Mouse (Mus musculus): ENCODE measurements around the gene Hs6st3. TPM values are rescaled to one million over a fixed set of nuclear protein-coding genes. Genes with fewer than 3 reads are reported as not detected.

The Hs6st3 gene
- 10 to 100 TPM; 49.8 to 58.4 TPM for total RNA-seq (2021)
- long read RNA-seq, experiment 1, partial matches to known transcripts, result 0 of 3 reads
- long read RNA-seq, experiment 1, other reads (novel, unspliced or antisense), result 3 of 3 reads
- long read RNA-seq, experiment 2, partial matches to known transcripts, result 0 of 2 reads
- long read RNA-seq, experiment 2, other reads (novel, unspliced or antisense), result 2 of 2 reads

- DNase-seq (ENCODE audit: low spot score in 2 of 2), result peak; percentile 15 to 36
Measured at GRCm38 (mm10) chr14:119137906-119138785, at the start of gene Hs6st3. TSS of gene Hs6st3 (plus strand) at chr14:119138341.

DNA sequence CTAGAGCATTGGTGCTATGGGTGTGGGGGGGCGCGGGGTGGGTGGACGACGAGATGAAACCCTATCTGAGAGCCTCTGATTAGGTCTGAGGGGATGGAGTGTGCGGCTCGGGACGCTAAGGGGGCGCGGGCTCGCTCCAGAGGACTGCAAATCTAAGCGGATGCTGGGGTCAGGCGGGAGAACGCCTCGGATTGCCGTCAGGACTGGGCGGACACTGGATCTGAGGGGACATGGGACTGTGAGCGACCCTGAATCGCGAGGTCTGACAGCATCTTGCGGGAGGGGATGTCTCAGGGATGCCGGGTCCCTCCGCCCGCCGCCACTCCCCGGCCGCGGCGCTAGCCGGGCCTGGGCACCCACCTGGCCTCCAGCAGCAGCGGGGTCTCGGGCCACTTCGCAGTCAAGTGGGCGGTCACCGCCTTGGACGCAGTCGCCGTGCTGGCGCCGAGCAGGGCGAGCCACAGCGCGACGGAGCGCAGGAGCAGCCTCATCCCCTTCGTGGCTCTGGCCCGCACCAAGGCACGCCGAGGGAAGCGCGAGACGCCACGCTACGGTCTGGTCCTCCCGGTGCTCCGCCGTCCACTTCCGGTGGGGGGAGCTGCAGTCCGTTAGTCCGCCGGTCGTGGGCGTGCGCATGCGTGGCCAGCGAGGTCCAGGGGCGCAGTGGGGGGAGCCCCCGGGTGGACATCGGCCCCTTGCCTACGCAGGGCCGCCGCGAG, 39.1 kb upstream of the Hs6st3 start, which contains the start of gene Uggt2:
Gene Uggt2 (minus strand): TSS at position 580 of the 719 bp plus-strand sequence.
- DNase-seq (ENCODE audit: low spot score in 2 of 2), result peak; percentile 86 to 87

GRCm38 (mm10) chr14:119099570-119099891, 38.6 kb upstream of the Hs6st3 start:
- DNase-seq (ENCODE audit: low spot score in 2 of 2), result no peak

- DNase-seq (ENCODE audit: low spot score in 2 of 2), result no peak
Measured at GRCm38 (mm10) chr14:119107591-119107990, 30.6 kb upstream of the Hs6st3 start.

GRCm38 (mm10) chr14:119108776-119109301, 29.3 kb upstream of the Hs6st3 start:
- DNase-seq (ENCODE audit: low spot score in 2 of 2), result no peak

- DNase-seq (ENCODE audit: low spot score in 2 of 2), result no peak
Measured at GRCm38 (mm10) chr14:119109776-119110218, 28.3 kb upstream of the Hs6st3 start.

- no peak for DNase-seq (ENCODE audit: low spot score in 2 of 2)
Measured at GRCm38 (mm10) chr14:119112558-119112957, 25.6 kb upstream of the Hs6st3 start.

DNA sequence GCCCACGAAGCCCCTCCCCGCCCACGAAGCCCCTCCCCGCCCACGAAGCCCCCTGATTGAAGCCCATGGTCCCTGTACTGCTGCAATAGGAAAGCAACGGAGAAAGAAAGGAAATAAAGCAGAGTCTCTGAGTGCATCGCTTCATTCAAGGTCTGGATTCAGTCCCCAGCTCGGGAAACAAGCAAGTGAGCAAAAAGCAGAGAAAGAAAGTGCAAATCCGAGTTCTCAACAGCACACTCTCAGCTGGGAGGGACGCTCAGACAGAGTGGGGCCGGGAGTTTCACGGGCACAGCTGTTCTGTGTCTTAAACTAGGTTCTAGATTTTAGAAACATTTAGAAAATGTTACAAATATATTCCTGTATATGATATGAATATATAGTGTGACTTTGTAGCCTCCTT, 14.6 kb upstream of the Hs6st3 start:
- DNase-seq (ENCODE audit: low spot score in 2 of 2), result no peak

- DNase-seq (ENCODE audit: low spot score in 2 of 2), result no peak
Measured at GRCm38 (mm10) chr14:119124061-119124460, 14.1 kb upstream of the Hs6st3 start.

DNA sequence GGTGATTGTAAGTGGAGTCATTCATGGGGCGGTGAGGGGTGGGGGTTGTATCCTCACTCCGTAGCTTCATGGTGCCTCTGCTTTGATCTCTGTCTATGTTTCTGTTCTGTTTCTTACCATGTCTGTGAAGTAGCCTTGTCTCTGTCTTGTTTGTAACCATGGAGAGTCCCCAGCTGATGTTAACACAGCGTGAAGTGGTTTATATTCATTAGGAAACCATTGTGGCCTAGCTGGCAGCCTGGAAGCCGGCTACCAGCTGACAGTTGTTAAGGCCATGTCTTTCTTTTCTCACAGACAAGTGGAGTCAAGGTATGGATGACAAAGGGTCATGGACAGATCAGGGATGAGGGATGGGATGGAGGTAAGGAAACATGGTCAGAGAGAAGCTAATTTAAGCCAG, 12.3 kb upstream of the Hs6st3 start:
- DNase-seq (ENCODE audit: low spot score in 2 of 2), result no peak

DNA sequence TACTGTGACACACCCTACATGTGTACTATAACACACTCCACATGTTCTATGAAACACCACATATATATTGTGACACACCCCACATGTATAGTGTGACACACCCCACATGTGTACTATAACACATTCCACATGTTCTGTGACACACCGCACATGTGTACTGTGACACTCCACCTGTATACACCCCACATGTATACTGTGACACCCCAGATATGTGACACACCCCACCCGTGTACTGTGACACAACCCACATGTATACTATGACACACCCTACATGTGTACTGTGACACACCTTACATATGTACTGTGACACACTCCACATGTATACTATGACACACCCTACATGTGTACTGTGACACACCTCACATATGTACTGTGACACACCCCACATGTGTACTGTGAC, 10.8 kb upstream of the Hs6st3 start:
- no peak for DNase-seq (ENCODE audit: low spot score in 2 of 2)

GRCm38 (mm10) chr14:119137512-119137905, 632 bp upstream of the Hs6st3 start:
- DNase-seq (ENCODE audit: low spot score in 2 of 2), result peak; percentile 84 to 91

- no peak for DNase-seq (ENCODE audit: low spot score in 2 of 2)
Measured at GRCm38 (mm10) chr14:119138786-119139100, 602 bp downstream of the Hs6st3 start.

GRCm38 (mm10) chr14:119139381-119139950, 1.3 kb downstream of the Hs6st3 start:
- DNase-seq (ENCODE audit: low spot score in 2 of 2), result peak; percentile 10 to 19

GRCm38 (mm10) chr14:119153088-119153487, 14.9 kb downstream of the Hs6st3 start:
- no peak for DNase-seq (ENCODE audit: low spot score in 2 of 2)

GRCm38 (mm10) chr14:119193905-119194304, 55.8 kb downstream of the Hs6st3 start:
- DNase-seq (ENCODE audit: low spot score in 2 of 2), result no peak

DNA sequence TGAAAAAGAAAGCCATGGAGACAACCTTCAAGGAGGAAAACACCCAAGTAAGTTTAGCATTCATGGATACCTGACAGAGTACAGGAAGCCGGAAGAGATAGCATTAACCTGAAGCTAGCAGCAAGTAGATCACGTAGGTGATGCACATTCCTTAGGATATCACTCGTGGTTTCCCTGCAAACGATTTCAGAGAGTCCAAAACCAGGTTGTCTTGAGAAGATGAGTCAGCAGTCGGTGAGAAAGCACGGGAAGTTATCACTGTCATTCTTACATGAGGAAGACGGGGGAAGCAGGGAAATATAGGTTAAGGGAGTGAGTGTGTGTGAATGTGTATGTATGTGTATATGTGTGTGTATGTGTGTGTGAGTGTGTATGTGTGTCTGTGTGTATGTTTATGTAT, 65.4 kb downstream of the Hs6st3 start:
- DNase-seq (ENCODE audit: low spot score in 2 of 2), result no peak

DNA sequence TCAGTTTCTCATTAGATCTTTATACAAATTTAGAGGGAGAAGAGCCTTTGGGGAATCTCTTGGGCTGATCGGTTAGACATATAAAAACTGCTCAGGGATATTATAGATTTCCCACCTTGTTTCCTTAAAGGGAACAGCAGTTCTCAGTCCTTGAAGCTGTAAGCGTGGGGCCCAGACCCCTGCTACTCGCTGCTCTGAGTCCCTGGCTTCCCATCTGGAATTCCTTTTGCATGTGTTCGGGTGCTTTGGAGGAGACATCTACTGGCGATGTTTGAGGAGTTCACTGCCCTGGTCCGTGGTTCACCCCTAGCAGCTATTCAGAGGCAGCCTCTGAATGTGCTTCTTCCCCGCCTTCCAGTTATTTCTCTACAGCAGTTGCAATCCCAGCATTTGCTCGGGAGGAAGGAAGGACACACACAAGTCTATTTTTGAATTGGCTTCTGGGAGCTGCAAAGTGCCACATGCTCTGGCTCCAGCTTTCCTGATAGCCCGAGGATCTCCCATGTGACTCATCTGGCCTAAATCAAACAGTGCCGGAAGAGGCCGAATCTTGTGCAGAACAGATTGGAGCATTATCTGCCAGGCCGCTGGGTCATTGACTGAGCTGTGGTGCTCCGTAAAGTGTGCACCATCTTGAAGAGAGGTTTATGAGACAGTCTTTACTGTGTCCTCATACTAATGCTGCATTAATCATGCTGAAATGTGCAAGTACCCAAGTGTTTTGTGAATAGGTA, 77.6 kb downstream of the Hs6st3 start:
- DNase-seq (ENCODE audit: low spot score in 2 of 2), result peak; percentile 12 to 43

DNA sequence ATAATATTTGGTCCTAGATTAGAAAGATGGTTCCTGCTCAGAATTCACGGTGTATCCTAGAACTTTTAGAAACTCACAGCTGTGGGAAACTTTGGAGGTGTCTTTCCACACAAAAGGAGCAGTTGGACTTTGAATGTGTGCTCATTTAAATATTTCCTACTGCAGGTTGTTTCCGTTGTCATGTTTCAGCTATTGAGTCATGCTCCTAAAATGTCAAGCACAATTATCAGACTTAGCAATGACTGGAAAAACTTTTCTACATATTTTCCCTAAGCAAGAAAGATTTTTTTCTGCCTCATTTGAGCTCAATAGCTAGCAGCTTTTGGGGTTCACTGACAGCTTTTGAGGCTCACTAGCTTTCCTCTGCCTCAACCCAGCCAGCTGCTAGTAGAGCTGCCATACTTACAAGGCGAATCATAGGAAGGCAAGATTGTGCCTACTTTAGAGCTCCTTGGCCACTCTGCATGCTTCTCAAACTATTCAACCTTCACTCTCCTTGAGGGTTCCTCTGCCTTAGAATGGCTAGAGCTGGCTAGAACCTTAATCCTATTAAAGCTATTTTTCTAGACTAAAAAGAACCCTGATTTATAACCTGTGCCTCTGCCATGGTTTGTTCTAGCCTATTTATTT, 89.7 kb downstream of the Hs6st3 start:
- DNase-seq (ENCODE audit: low spot score in 2 of 2), result no peak

DNA sequence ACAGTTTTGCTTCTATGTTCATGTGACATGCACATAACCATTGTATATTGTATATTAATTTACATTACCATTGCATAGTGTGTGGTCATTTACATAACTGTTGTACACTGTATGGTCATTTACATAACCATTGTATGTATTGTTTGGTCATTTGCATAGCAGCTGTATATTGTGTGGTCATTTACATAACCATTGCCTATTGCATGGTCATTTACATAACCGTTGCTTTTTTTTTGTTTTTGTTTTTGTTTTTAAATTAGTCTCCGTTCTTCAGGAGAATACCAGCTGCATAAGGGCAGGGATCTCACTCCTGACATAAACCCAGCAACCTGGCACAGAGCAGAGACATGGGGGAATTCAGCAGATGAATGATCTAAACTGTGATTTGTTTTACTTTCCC, 95.5 kb downstream of the Hs6st3 start:
- DNase-seq (ENCODE audit: low spot score in 2 of 2), result no peak
